Comparison of ENCODE assay signal across 26 mouse cellular contexts in genomic region chr12:105458791-105459190, GRCm38 (mm10). TPM values are rescaled to one million over a fixed set of nuclear protein-coding genes. Genes with fewer than 3 reads are reported as not detected.
A peak's percentile ranks its signal among the peaks of the same experiment; 100 is the strongest.
DNase-seq lines count a peak whose midpoint lies in the region; ATAC-seq lines count a peak whose summit lies in the region.
"Had no signal": no experiment of that assay in that cellular context is flagged by ENCODE, and none has a peak within 500 bp of the region (broad histone marks: within the 10 kb centered on the region; RNA-seq: fewer than 3 reads in every experiment).

No protein-coding gene starts in this region.

- H3K4me1 ChIP-seq in neural tube, embryonic 13.5 days (replicated peaks): peaks cover 63% of the 10 kb centered on the region

- H3K36me3 ChIP-seq in neural tube, embryonic 13.5 days: peaks cover 5% of the 10 kb centered on the region; the same call in 1 of the 2 replicates
- H3K36me3 ChIP-seq: embryonic facial prominence, embryonic 15.5 days; intestine, embryonic 15.5 days had no signal

- H3K4me2 ChIP-seq in neural tube, embryonic 13.5 days: no peak overlapping the region
- H3K4me2 ChIP-seq: embryonic facial prominence, embryonic 12.5 days; embryonic facial prominence, embryonic 15.5 days; heart, embryonic 11.5 days; hindbrain, embryonic 14.5 days; intestine, embryonic 15.5 days had no signal

- no peaks in the 10 kb centered on the region for H3K9me3 ChIP-seq in neural tube, embryonic 13.5 days
- H3K9me3 ChIP-seq: embryonic facial prominence, embryonic 12.5 days; embryonic facial prominence, embryonic 15.5 days; hindbrain, embryonic 10.5 days; intestine, embryonic 15.5 days had no signal

- 0 out of 2 replicates have a peak overlapping the region, but pooled peaks have one; percentile 38 for H3K9ac ChIP-seq in neural tube, embryonic 13.5 days
- H3K9ac ChIP-seq: embryonic facial prominence, embryonic 12.5 days; embryonic facial prominence, embryonic 15.5 days; forebrain, postnatal 0 days; hindbrain, embryonic 14.5 days; intestine, embryonic 15.5 days had no signal

- ATAC-seq in neural tube, embryonic 13.5 days (ENCODE audit: low read depth): no peak
- ATAC-seq: CD4-positive, CD25-positive, alpha-beta regulatory T cell, adult 4 months; forebrain, embryonic 14.5 days; forebrain, postnatal 0 days; intestine, embryonic 15.5 days had no signal

- DNase-seq in adrenal gland, adult 8-10 months: peak; percentile 65
- no peak for DNase-seq in adrenal gland, adult 18-20 months (ENCODE audit: low spot score in 2 of 2)
- DNase-seq in neural tube, embryonic 10.5 days (ENCODE audit: extremely low spot score, low spot score): no peak
- peak; percentile 55 for DNase-seq in adrenal gland, postnatal 14 days
- no peak for DNase-seq in retina, embryonic 14.5 days (ENCODE audit: low spot score)
- DNase-seq: cerebellum, adult 11 months; cerebellum, adult 2 months; cerebellum, adult 9-11 months; cerebellum, postnatal 25 days; forebrain, postnatal 0 days; gastrocnemius, adult 2 months; gastrocnemius, postnatal 14 days; heart, adult 11 months; kidney, adult 11 months had no signal

- 90% methylated on average over 6 of the region's 6 CpGs for WGBS in neural tube, embryonic 13.5 days

- H3K27me3 ChIP-seq in neural tube, embryonic 13.5 days: no peaks in the 10 kb centered on the region
- H3K27me3 ChIP-seq: embryonic facial prominence, embryonic 12.5 days; embryonic facial prominence, embryonic 15.5 days; intestine, embryonic 15.5 days had no signal

- no peak overlapping the region for H3K4me3 ChIP-seq in neural tube, embryonic 13.5 days
- H3K4me3 ChIP-seq: embryonic facial prominence, embryonic 12.5 days; embryonic facial prominence, embryonic 15.5 days; gastrocnemius, adult 2 months; hindbrain, embryonic 10.5 days; intestine, embryonic 15.5 days had no signal

- no peak overlapping the region for H3K27ac ChIP-seq in neural tube, embryonic 13.5 days (replicated peaks)
- H3K27ac ChIP-seq: embryonic facial prominence, embryonic 12.5 days; embryonic facial prominence, embryonic 15.5 days; gastrocnemius, adult 2 months; hindbrain, embryonic 10.5 days; hindbrain, embryonic 14.5 days; intestine, embryonic 15.5 days had no signal

RNA-seq across cellular contexts. Expression of gene D430019H16Rik, which starts 5.1 kb away (rescaled TPM):
- total RNA-seq in adrenal gland, adult 8-10 months (2022): 10 to 100 TPM in 2 of 4 experiments, 1 to 10 TPM in 2; 5.9 to 15.8 (median 9.5) TPM
- total RNA-seq in adrenal gland, adult 18-20 months (2021): 1 to 10 TPM; 3.8 to 4.4 TPM
- polyA plus RNA-seq in neural tube, embryonic 13.5 days (2015; fragmentation: Nextera tagmentation; extraction: Ambion mirVana): 10.5 and 11.8 TPM in 2 replicates
- total RNA-seq in adrenal gland, postnatal 14 days (2021): 4.9 and 5.7 TPM in 2 replicates
- total RNA-seq: common myeloid progenitor, adult 5-6 weeks; MEL had no signal
- polyA plus RNA-seq: C2C12 had no signal

Comparison
In these comparisons a context has a peak if more than half of its experiments do, and no peak if none do; other contexts are left out.
1. DNase-seq: peak in adrenal gland, adult 8-10 months (single experiment) and adrenal gland, postnatal 14 days (single experiment); none in adrenal gland, adult 18-20 months (0 of 2), neural tube, embryonic 10.5 days (single experiment) and retina, embryonic 14.5 days (single experiment).